Mouse (Mus musculus) layer of hippocampus, adult 2 months (tissue): ENCODE results near the gene Ppm1l. TPM values are rescaled to one million over a fixed set of nuclear protein-coding genes. Genes with fewer than 3 reads are reported as not detected.

Source experiments
- DNase-seq, 2 experiments: peaks; one replicate each; pipeline ENCODE4 v3.0.0; 2022; ENCODE audit warnings: low spot score in 2 of 2
- H3K27ac ChIP-seq: fragments of 200-600 bp; 2 replicates; pipeline ENCODE4 v1.8.1; 2022
- H3K4me3 ChIP-seq: fragments of 200-600 bp; 2 replicates; pipeline ENCODE4 v1.8.1; 2022; ENCODE audit warnings: mild to moderate bottlenecking
- CTCF ChIP-seq: fragments of 200-600 bp; conservative IDR thresholded peaks from 2 replicates; pipeline ENCODE4 v1.8.1; 2022; ENCODE audit warnings: antibody characterized with exemption, mild to moderate bottlenecking, moderate library complexity
- total RNA-seq, 2 experiments: library from RNA; stranded (reverse); gene quantifications; 2 replicates each; pipeline ENCODE4 v1.2.3; 2021

Ppm1l gene
- total RNA-seq, 2 experiments from 2014 or later, result 49.7 to 51.1 TPM

GRCm38 (mm10) chr3:69343124-69343523 is 26.5 kb downstream of the Ppm1l start:
- TF ChIP-seq CTCF, result no peak

GRCm38 (mm10) chr3:69346514-69346913 is 29.9 kb downstream of the Ppm1l start:
- Histone ChIP-seq H3K27ac (no peak overlapping the region), H3K4me3 (no peak overlapping the region)
- TF ChIP-seq CTCF, result no peak
- no peak for DNase-seq

More at GRCm38 (mm10) chr3:69343124-69343523, 26.5 kb downstream of the Ppm1l start:
- no peak overlapping the region for H3K4me3 ChIP-seq
- 0 out of 2 replicates have a peak overlapping the region, but pooled peaks have one; percentile 7 for H3K27ac ChIP-seq
- no peak for DNase-seq

GRCm38 (mm10) chr3:69348197-69348920 is 31.7 kb downstream of the Ppm1l start:
- H3K27ac ChIP-seq, result no peak overlapping the region
- no peak overlapping the region for H3K4me3 ChIP-seq
- peak; percentile 79 for TF ChIP-seq CTCF
- DNase-seq, result no peak

DNA sequence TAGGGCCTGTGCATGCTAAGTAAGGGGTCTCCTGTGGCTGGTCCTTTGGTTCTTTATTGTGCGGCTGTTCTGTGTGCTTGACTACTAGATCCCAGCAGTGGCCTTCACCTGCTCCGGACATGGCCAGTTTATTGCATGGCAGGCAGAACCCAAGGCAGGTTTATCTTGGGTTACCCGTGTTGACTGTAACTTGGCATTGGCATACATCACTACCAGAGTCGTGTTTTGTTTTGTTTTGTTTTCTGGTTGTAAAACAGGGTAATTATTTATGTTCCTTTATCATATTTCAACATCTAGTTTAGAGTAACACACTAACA is 32.2 kb downstream of the Ppm1l start:
- Histone ChIP-seq H3K27ac (no peak overlapping the region), H3K4me3 (no peak overlapping the region)
- no peak for DNase-seq
- TF ChIP-seq CTCF, result no peak

DNA sequence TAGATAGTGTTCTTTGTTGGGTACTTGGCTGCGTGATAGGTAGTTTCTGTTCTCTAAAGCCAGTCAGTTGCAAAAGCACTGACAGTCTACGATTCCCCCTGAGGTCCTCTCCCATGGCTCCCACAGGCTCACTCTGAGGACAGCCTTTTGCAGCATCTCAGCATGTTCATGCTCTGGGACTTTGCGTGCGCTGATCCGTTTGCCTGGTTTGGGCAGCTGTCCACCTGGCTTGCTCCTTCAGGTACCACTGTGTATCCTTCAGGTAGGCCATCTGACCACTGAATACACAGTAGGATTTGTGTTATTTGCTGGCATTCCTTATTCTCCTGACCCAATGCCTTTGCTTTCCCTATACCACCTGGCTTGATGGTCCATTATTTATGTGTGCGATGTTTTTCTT is 33.3 kb downstream of the Ppm1l start:
- TF ChIP-seq CTCF, result no peak
- DNase-seq, result no peak
- H3K27ac ChIP-seq, result no peak overlapping the region
- H3K4me3 ChIP-seq, result no peak overlapping the region

GRCm38 (mm10) chr3:69352194-69352593 is 35.5 kb downstream of the Ppm1l start:
- DNase-seq, result no peak
- no peak for TF ChIP-seq CTCF
- Histone ChIP-seq H3K4me3 (no peak overlapping the region), H3K27ac (no peak overlapping the region)

- no peak for DNase-seq
- no peak for TF ChIP-seq CTCF
- H3K4me3 ChIP-seq, result no peak overlapping the region
- no peak overlapping the region for H3K27ac ChIP-seq
Observed at GRCm38 (mm10) chr3:69354681-69355080, 38.0 kb downstream of the Ppm1l start.

- no peak for DNase-seq
- H3K27ac ChIP-seq, result no peak overlapping the region
- no peak for TF ChIP-seq CTCF
- H3K4me3 ChIP-seq, result no peak overlapping the region
Observed at GRCm38 (mm10) chr3:69356078-69356665, 39.5 kb downstream of the Ppm1l start.

- TF ChIP-seq CTCF, result no peak
- DNase-seq, result no peak
- Histone ChIP-seq H3K4me3 (no peak overlapping the region), H3K27ac (no peak overlapping the region)
Observed at GRCm38 (mm10) chr3:69356781-69357180, 40.1 kb downstream of the Ppm1l start.

GRCm38 (mm10) chr3:69357897-69358619 is 41.4 kb downstream of the Ppm1l start:
- DNase-seq, result no peak
- Histone ChIP-seq H3K27ac (no peak overlapping the region), H3K4me3 (no peak overlapping the region)
- no peak for TF ChIP-seq CTCF

DNA sequence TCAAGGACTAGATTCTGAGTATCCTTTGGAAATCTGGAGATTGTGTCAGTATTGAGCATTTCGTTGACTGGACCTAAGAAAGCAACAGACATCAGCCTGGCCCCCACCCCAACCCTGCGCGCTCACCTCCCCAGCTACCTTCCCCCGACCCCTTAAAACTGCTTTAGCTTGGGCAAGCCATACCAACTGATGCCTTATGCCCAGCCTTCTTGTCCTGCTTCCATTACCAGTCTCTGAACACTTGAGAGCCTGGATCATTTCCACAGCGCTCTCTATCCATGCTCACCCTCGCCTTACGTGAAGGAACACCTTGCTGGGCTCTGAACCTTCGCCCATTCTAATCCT is 41.9 kb downstream of the Ppm1l start:
- Histone ChIP-seq H3K27ac (no peak overlapping the region), H3K4me3 (no peak overlapping the region)
- TF ChIP-seq CTCF, result no peak
- no peak for DNase-seq

GRCm38 (mm10) chr3:69360263-69360895 is 43.7 kb downstream of the Ppm1l start:
- Histone ChIP-seq H3K4me3 (no peak overlapping the region), H3K27ac (no peak overlapping the region)
- DNase-seq, result no peak
- no peak for TF ChIP-seq CTCF

- H3K27ac ChIP-seq, result peak overlapping the region; percentile 80
- DNase-seq, result peak; percentile 31 to 41
- no peak for TF ChIP-seq CTCF
Observed at GRCm38 (mm10) chr3:69361487-69362349, 45.1 kb downstream of the Ppm1l start.

More at GRCm38 (mm10) chr3:69361487-69362349, 45.1 kb downstream of the Ppm1l start:
- H3K4me3 ChIP-seq, result no peak overlapping the region
